Mouse (Mus musculus) layer of hippocampus, adult 2 months (tissue): ENCODE data around the gene Nfix. TPM values are rescaled to one million over a fixed set of nuclear protein-coding genes. Genes with fewer than 3 reads are reported as not detected.

Experiments used
- DNase-seq, 2 experiments: peaks; one replicate each; pipeline ENCODE4 v3.0.0; 2022; ENCODE audit warnings: low spot score in 2 of 2
- H3K27ac ChIP-seq: fragments of 200-600 bp; 2 replicates; pipeline ENCODE4 v1.8.1; 2022
- H3K4me3 ChIP-seq: fragments of 200-600 bp; 2 replicates; pipeline ENCODE4 v1.8.1; 2022; ENCODE audit warnings: mild to moderate bottlenecking
- CTCF ChIP-seq: fragments of 200-600 bp; conservative IDR thresholded peaks from 2 replicates; pipeline ENCODE4 v1.8.1; 2022; ENCODE audit warnings: antibody characterized with exemption, mild to moderate bottlenecking, moderate library complexity
- total RNA-seq, 2 experiments: library from RNA; stranded (reverse); gene quantifications; 2 replicates each; pipeline ENCODE4 v1.2.3; 2021

Gene Nfix
- total RNA-seq, 2 experiments from 2014 or later, result 408 to 482 TPM

GRCm38 (mm10) chr8:84822723-84823122 is 22.6 kb upstream of the Nfix start, which contains the start of gene Dand5:
TSS of gene Dand5 (minus strand) at chr8:84822823.
- Histone ChIP-seq H3K27ac (no peak within 1 kb of the TSS), H3K4me3 (peak within 1 kb of the TSS; percentile 32; the same call in 1 of the 2 replicates)
- no peak for TF ChIP-seq CTCF
- no peak for DNase-seq

DNA sequence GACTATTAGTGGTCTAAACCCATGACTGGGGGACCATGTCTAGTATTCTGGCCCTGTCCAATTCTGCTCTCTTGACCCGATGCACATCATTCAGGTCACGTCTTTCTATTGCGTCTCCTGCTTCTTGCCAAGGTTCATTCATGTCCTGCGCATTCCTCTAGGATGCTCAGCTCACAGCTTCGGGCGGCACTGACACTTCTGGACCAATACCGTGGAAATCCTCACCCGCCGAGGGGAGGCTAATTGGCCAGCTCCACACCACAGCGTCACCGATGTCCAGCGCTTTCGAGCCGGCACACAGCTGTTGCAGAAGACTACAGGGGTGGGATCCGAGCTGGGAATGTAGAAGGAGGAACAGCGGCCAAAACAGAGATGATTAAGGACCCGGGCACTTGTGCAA is 16.0 kb upstream of the Nfix start:
- DNase-seq, result no peak
- TF ChIP-seq CTCF, result no peak
- Histone ChIP-seq H3K4me3 (no peak overlapping the region), H3K27ac (no peak overlapping the region; the same call in 1 of the 2 replicates)

- peak; percentile 94 to 99 for DNase-seq
- Histone ChIP-seq H3K27ac (peak overlapping the region; percentile 79), H3K4me3 (no peak overlapping the region)
- TF ChIP-seq CTCF, result peak; percentile 98
Observed at GRCm38 (mm10) chr8:84815547-84815946, 15.4 kb upstream of the Nfix start.

DNA sequence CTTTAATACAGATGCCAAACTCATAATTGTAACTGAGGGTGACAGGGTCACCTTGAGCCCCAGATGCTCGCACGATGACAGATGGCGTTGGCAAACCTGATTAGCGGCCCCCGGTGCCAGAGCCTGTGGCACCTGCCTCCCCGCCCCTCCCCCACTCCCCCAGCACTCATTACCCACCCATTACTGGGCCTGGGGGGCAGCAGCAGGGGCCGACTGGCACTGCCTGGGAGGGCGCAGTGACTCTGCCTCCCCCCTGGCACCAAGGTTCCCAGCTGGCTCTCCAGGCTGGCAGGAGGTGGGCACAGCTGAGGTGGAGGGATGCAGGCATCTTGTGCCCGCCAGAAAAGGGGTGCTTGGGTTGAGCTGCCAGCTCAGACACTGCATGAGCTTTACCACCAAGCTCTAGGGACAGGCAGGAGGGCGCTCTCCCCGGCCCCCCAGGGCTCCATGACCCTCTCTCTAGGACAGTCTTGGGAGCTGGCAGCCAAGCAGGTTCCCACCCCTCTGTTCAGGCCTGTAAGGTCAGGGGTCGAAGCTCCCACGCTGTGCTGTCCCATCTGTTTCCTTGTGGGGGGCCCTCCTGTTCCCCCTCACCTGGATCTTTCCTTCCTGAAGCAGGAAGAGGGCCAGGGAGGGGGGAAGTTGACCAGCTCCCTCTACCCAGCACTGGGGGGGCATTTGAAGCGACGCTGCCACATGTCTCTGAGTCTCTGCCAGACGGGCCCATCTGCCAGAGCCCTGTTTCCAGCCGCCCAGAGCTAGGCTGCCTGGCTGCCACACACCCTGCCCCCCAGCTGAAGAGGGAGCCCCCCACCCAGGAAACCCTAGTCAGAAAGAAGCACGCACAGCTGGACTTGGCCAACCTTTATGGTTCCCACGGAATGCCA is 14.7 kb upstream of the Nfix start:
- peak in 1 of 2 experiments; percentile 44 for DNase-seq
- peak overlapping the region; percentile 79 for H3K27ac ChIP-seq
- H3K4me3 ChIP-seq, result no peak overlapping the region
- no peak for TF ChIP-seq CTCF

DNA sequence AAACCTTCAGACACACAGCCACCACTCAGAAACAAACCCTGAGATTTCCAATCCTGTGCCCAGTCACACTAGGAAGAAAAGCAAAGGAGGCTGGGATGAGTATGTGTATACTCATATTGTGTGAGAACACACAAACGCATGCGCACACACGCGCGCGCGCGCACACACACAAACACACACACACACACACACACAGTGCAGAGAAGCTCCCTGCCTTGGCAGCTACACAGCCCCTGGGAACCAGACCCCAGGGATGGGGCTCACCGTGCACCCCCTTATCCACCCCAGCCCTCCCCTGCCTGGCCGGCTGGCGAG is 14.1 kb upstream of the Nfix start:
- H3K27ac ChIP-seq, result peak overlapping the region; percentile 79
- no peak for DNase-seq
- no peak overlapping the region for H3K4me3 ChIP-seq
- no peak for TF ChIP-seq CTCF

- H3K4me3 ChIP-seq, result no peak overlapping the region
- DNase-seq, result no peak
- no peak for TF ChIP-seq CTCF
- H3K27ac ChIP-seq, result peak overlapping the region; percentile 79
Observed at GRCm38 (mm10) chr8:84813830-84814229, 13.7 kb upstream of the Nfix start.

GRCm38 (mm10) chr8:84813059-84813458 is 12.9 kb upstream of the Nfix start:
- Histone ChIP-seq H3K27ac (peak overlapping the region; percentile 64), H3K4me3 (no peak overlapping the region)
- peak; percentile 82 to 95 for DNase-seq
- peak; percentile 91 for TF ChIP-seq CTCF

DNA sequence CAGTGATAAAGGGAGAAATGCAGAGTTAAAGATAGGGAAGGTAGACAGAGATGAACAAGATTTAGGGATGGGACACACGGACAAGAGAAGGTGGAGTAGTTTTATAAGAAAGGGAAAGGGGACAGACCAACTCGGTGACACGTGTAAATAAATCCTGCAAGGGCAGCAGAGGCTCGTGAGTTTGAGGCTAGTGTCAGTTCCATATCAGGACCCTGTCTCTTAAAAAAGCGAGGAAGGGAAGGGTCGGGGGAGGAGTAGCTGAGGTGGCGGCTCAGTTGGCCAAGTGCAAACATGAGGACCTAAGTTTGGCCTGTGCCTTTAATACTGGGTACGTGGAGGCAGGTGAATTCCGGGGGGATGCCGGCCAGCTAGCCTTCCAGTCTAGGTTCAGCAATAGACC is 11.2 kb upstream of the Nfix start:
- no peak for TF ChIP-seq CTCF
- Histone ChIP-seq H3K4me3 (peak overlapping the region; percentile 53), H3K27ac (peak overlapping the region; percentile 86)
- DNase-seq, result no peak

DNA sequence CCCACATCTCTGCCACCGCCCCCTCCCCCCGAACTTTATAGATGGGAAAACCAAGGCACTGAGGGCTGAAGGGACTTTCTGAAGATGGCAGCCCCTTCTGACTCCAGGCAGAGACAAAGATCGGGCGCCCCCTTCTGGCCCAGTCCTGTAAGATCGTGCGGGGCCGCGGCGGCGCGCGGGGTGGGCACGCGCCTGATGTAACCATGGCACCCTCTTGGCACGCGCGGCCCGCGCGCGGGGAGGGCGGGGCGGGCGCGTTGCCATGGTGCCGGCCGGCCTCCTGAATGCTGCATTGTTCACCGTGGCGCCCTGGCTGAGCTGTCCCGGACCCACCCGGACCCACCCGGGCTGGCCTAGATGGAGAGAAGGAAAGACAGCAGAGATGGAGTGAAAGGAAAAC is 10.8 kb upstream of the Nfix start:
- TF ChIP-seq CTCF, result peak; percentile 85
- H3K4me3 ChIP-seq, result peak overlapping the region; percentile 53
- peak; percentile 95 to 99 for DNase-seq
- H3K27ac ChIP-seq, result peak overlapping the region; percentile 86

DNA sequence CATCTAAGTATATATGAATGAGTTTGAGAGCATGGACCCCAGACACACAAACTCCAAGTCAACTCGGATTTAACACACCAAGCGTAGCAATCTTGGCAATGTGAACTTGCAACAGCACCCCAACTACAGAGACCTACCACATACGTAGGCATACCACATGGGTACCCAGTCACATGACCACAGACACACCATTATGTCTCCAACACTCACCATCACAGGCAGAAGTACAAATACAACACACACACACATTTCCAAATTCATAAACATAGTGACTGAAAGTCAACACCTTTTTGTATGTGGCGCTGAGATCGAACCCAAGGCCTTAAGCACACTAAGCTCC is 9.8 kb upstream of the Nfix start:
- no peak overlapping the region for H3K4me3 ChIP-seq
- no peak overlapping the region for H3K27ac ChIP-seq
- no peak for TF ChIP-seq CTCF
- DNase-seq, result no peak

GRCm38 (mm10) chr8:84809109-84809940 is 9.2 kb upstream of the Nfix start:
- no peak overlapping the region for H3K4me3 ChIP-seq
- no peak for TF ChIP-seq CTCF
- H3K27ac ChIP-seq, result 0 out of 2 replicates have a peak overlapping the region, but pooled peaks have one; percentile 7
- no peak for DNase-seq

DNA sequence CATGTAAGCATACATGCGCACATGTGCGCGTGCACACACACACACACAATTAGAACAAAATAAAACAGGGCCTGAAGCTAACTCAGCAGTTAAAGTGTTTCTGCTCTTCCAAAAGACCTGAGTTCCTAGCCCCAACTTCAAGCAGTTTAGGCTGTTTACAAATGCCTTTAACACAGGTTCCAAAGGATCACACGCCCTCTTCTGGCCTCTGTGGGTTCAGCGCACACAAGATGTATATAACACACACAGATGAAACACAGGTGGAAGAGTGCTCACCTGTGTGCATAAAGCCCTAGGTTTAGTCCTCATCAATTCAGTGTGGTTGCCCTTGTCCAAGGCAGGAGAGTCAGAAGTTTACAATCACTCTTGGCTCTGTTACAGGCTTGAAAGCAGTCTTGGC is 5.9 kb upstream of the Nfix start:
- no peak for DNase-seq
- Histone ChIP-seq H3K4me3 (no peak overlapping the region), H3K27ac (no peak overlapping the region)
- TF ChIP-seq CTCF, result peak; percentile 38
